In genomic region chr9:49592006-49592405, GRCm38 (mm10) we compare ENCODE assay signal across 28 mouse cellular contexts.
DNase-seq lines count a peak whose midpoint lies in the region; ATAC-seq lines count a peak whose summit lies in the region.
"Had no signal": no experiment of that assay in that cellular context is flagged by ENCODE, and none has a peak within 500 bp of the region (broad histone marks: within the 10 kb centered on the region; RNA-seq: fewer than 3 reads in every experiment).

No protein-coding gene starts in this region.

- H3K27ac ChIP-seq in midbrain, embryonic 12.5 days (replicated peaks), result peak overlapping the region; percentile 25; the same call in 1 of the 2 replicates
- H3K27ac ChIP-seq in midbrain, embryonic 10.5 days (replicated peaks), result no peak overlapping the region
- H3K27ac ChIP-seq in midbrain, embryonic 15.5 days, result peak overlapping the region; percentile 66
- H3K27ac ChIP-seq: forebrain, embryonic 13.5 days; gastrocnemius, adult 2 months; kidney, postnatal 0 days; limb, embryonic 12.5 days had no signal

- H3K4me1 ChIP-seq in midbrain, embryonic 12.5 days, result peaks cover 57% of the 10 kb centered on the region
- H3K4me1 ChIP-seq in midbrain, embryonic 10.5 days, result peaks cover 29% of the 10 kb centered on the region
- H3K4me1 ChIP-seq in midbrain, embryonic 15.5 days, result peaks cover 82% of the 10 kb centered on the region

- H3K36me3 ChIP-seq in midbrain, embryonic 12.5 days, result no peaks in the 10 kb centered on the region
- H3K36me3 ChIP-seq in midbrain, embryonic 10.5 days, result no peaks in the 10 kb centered on the region
- H3K36me3 ChIP-seq in midbrain, embryonic 15.5 days (replicated peaks), result no peaks in the 10 kb centered on the region
- H3K36me3 ChIP-seq: G1E; limb, embryonic 12.5 days had no signal

- no peaks in the 10 kb centered on the region for H3K27me3 ChIP-seq in midbrain, embryonic 12.5 days
- H3K27me3 ChIP-seq in midbrain, embryonic 10.5 days (ENCODE audit: low read depth, poor library complexity, severe bottlenecking), result no peaks in the 10 kb centered on the region
- no peaks in the 10 kb centered on the region for H3K27me3 ChIP-seq in midbrain, embryonic 15.5 days (replicated peaks)
- H3K27me3 ChIP-seq: CH12.LX; forebrain, embryonic 13.5 days; Patski had no signal

- peak; percentile 35 to 62 for DNase-seq in frontal cortex, adult 2 months (ENCODE audit: extremely low spot score in 1 of 2, low spot score in 1 of 2)
- no peak for DNase-seq in frontal cortex, postnatal 25 days (ENCODE audit: low spot score in 2 of 2)
- no peak for DNase-seq in midbrain, embryonic 10.5 days (ENCODE audit: low spot score)
- DNase-seq in telencephalon, adult 2 months (ENCODE audit: low read depth, low spot score), result peak; percentile 83
- DNase-seq in heart, postnatal 25 days (ENCODE audit: low spot score), result no peak
- DNase-seq: adrenal gland, adult 2 months; B cell, adult 2 months; cerebellum, adult 18-20 months; cerebellum, postnatal 14 days; gastrocnemius, adult 2 months; heart, postnatal 4 days; kidney, adult 2 months; liver, postnatal 0 days; retina, postnatal 1 day; right cerebral cortex, postnatal 25 days; spleen, adult 18-20 months; thymus, postnatal 14 days had no signal

- no peak overlapping the region for H3K4me3 ChIP-seq in midbrain, embryonic 12.5 days
- H3K4me3 ChIP-seq in midbrain, embryonic 10.5 days, result no peak overlapping the region
- H3K4me3 ChIP-seq in midbrain, embryonic 15.5 days, result no peak overlapping the region
- H3K4me3 ChIP-seq: forebrain, embryonic 13.5 days; gastrocnemius, adult 2 months; limb, embryonic 12.5 days had no signal

- no peak overlapping the region for H3K4me2 ChIP-seq in midbrain, embryonic 12.5 days (replicated peaks)
- no peak overlapping the region for H3K4me2 ChIP-seq in midbrain, embryonic 15.5 days
- H3K4me2 ChIP-seq: forebrain, embryonic 13.5 days; limb, embryonic 12.5 days; liver, embryonic 11.5 days had no signal

- 56% methylated on average over 2 of the region's 2 CpGs for WGBS in midbrain, embryonic 12.5 days
- WGBS in midbrain, embryonic 10.5 days, result 80% methylated on average over 2 of the region's 2 CpGs
- WGBS in midbrain, embryonic 15.5 days, result 28% methylated on average over 2 of the region's 2 CpGs

- intact Hi-C loops in heart, postnatal 25 days (cut with DNase I), result no loop called here

- no peak for ATAC-seq in midbrain, embryonic 12.5 days (ENCODE audit: low FRiP score, low read depth)
- no peak for ATAC-seq in midbrain, embryonic 15.5 days (replicated peaks)
- ATAC-seq: forebrain, embryonic 13.5 days; inflammation-experienced regulatory T-cells, adult 6 months; liver, postnatal 0 days; lung, postnatal 0 days; Patski had no signal

- H3K9me3 ChIP-seq in midbrain, embryonic 12.5 days, result no peaks in the 10 kb centered on the region
- no peaks in the 10 kb centered on the region for H3K9me3 ChIP-seq in midbrain, embryonic 10.5 days (replicated peaks)
- H3K9me3 ChIP-seq in midbrain, embryonic 15.5 days, result no peaks in the 10 kb centered on the region
- H3K9me3 ChIP-seq: forebrain, embryonic 13.5 days; limb, embryonic 12.5 days had no signal

- H3K9ac ChIP-seq in midbrain, embryonic 12.5 days (replicated peaks), result no peak overlapping the region
- H3K9ac ChIP-seq in midbrain, embryonic 15.5 days, result no peak overlapping the region; the same call in 1 of the 2 replicates
- H3K9ac ChIP-seq: forebrain, embryonic 13.5 days; limb, embryonic 12.5 days; liver, postnatal 0 days had no signal

Comparison
In these comparisons a context has a peak if more than half of its experiments do, and no peak if none do; other contexts are left out.
1. DNase-seq: peak in frontal cortex, adult 2 months (2 of 2) and telencephalon, adult 2 months (single experiment); none in frontal cortex, postnatal 25 days (0 of 2), midbrain, embryonic 10.5 days (single experiment) and heart, postnatal 25 days (single experiment).